In the genomic region with DNA sequence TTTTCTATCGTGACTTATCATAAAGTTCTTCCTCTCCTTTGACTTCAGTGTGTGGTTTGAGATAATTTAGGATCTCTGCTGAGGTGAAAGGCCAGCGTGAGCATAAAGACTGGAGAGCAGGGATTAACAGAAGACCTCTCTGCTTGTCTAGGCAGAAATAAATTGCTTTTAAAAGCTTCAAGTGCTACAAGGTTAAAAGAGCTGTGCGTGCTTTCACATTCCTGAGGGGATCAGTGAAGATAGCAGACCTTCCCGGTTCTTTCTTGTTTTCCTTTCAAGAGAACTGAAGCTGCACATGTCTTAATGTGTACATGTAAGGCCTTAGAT, we compare ENCODE assay signal across 8 mouse cellular contexts. TPM values are rescaled to one million over a fixed set of nuclear protein-coding genes. Genes with fewer than 3 reads are reported as not detected.
DNase-seq lines count a peak whose midpoint lies in the region; ATAC-seq and TF ChIP-seq lines count a peak whose summit lies in the region.

No protein-coding gene starts in this region.

- H3K4me1 ChIP-seq in lung, embryonic 14.5 days (ENCODE audit: insufficient read depth), result peaks cover 16% of the 10 kb centered on the region
- H3K4me1 ChIP-seq in embryonic facial prominence, embryonic 14.5 days (ENCODE audit: control insufficient read depth, insufficient read depth, low read length), result peaks cover 18% of the 10 kb centered on the region
- peaks cover 33% of the 10 kb centered on the region for H3K4me1 ChIP-seq in intestine, embryonic 16.5 days (ENCODE audit: control insufficient read depth, insufficient read depth, low read length)
- peaks cover 38% of the 10 kb centered on the region for H3K4me1 ChIP-seq in neural tube, embryonic 13.5 days (replicated peaks)
- H3K4me1 ChIP-seq in thymus, adult 2 months (replicated peaks; ENCODE audit: control insufficient read depth, insufficient read depth, low read length), result peaks cover 7% of the 10 kb centered on the region

- TF ChIP-seq CTCF in lung, embryonic 14.5 days (IDR thresholded peaks at IDR 0.05; ENCODE audit: low read depth), result no peak
- no peak for TF ChIP-seq CTCF in thymus, adult 2 months (IDR thresholded peaks at IDR 0.05; ENCODE audit: borderline replicate concordance, control insufficient read depth, extremely low read depth, insufficient read depth, low read length, poor library complexity)

- H3K9me3 ChIP-seq in lung, embryonic 14.5 days (ENCODE audit: low read depth, low read length), result no peaks in the 10 kb centered on the region
- no peaks in the 10 kb centered on the region for H3K9me3 ChIP-seq in embryonic facial prominence, embryonic 14.5 days (ENCODE audit: control insufficient read depth, low read length)
- H3K9me3 ChIP-seq in intestine, embryonic 16.5 days (ENCODE audit: control insufficient read depth, low read length), result no peaks in the 10 kb centered on the region
- H3K9me3 ChIP-seq in neural tube, embryonic 13.5 days, result no peaks in the 10 kb centered on the region

- peak overlapping the region; percentile 81; the same call in 1 of the 2 replicates for H3K27ac ChIP-seq in lung, embryonic 14.5 days (ENCODE audit: low read depth)
- H3K27ac ChIP-seq in embryonic facial prominence, embryonic 14.5 days (replicated peaks; ENCODE audit: low read depth, low read length), result peak overlapping the region; percentile 80; the same call in 1 of the 2 replicates
- H3K27ac ChIP-seq in intestine, embryonic 16.5 days (ENCODE audit: low read length), result no peak overlapping the region
- H3K27ac ChIP-seq in neural tube, embryonic 13.5 days (replicated peaks), result no peak overlapping the region
- no peak overlapping the region for H3K27ac ChIP-seq in thymus, adult 2 months (ENCODE audit: control insufficient read depth, insufficient read depth, low read length)

- ATAC-seq in lung, embryonic 14.5 days (ENCODE audit: insufficient read depth), result no peak
- no peak for ATAC-seq in embryonic facial prominence, embryonic 14.5 days (ENCODE audit: low read depth)
- ATAC-seq in intestine, embryonic 16.5 days, result no peak
- no peak for ATAC-seq in neural tube, embryonic 13.5 days (ENCODE audit: low read depth)

- H3K4me3 ChIP-seq in lung, embryonic 14.5 days (ENCODE audit: low read depth, low read length), result peak overlapping the region; percentile 82
- peak overlapping the region; percentile 89 for H3K4me3 ChIP-seq in embryonic facial prominence, embryonic 14.5 days (ENCODE audit: low read depth, low read length)
- peak overlapping the region; percentile 79 for H3K4me3 ChIP-seq in intestine, embryonic 16.5 days (ENCODE audit: low read length)
- peak overlapping the region; percentile 92 for H3K4me3 ChIP-seq in neural tube, embryonic 13.5 days
- H3K4me3 ChIP-seq in thymus, adult 2 months (ENCODE audit: control insufficient read depth, insufficient read depth, low read length), result no peak overlapping the region

- no peaks in the 10 kb centered on the region for H3K27me3 ChIP-seq in lung, embryonic 14.5 days (ENCODE audit: insufficient read depth, low read length)
- H3K27me3 ChIP-seq in embryonic facial prominence, embryonic 14.5 days (replicated peaks; ENCODE audit: control insufficient read depth, insufficient read depth, low read length), result no peaks in the 10 kb centered on the region
- no peaks in the 10 kb centered on the region for H3K27me3 ChIP-seq in intestine, embryonic 16.5 days (replicated peaks; ENCODE audit: control insufficient read depth, insufficient read depth, low read length)
- H3K27me3 ChIP-seq in neural tube, embryonic 13.5 days, result no peaks in the 10 kb centered on the region
- H3K27me3 ChIP-seq in thymus, adult 2 months (ENCODE audit: control insufficient read depth, insufficient read depth, low read length), result no peaks in the 10 kb centered on the region

- H3K9ac ChIP-seq in lung, embryonic 14.5 days, result peak overlapping the region; percentile 85
- peak overlapping the region; percentile 90 for H3K9ac ChIP-seq in embryonic facial prominence, embryonic 14.5 days (ENCODE audit: low read depth, low read length)
- H3K9ac ChIP-seq in intestine, embryonic 16.5 days (ENCODE audit: low read depth, low read length), result peak overlapping the region; percentile 88
- peak overlapping the region; percentile 87 for H3K9ac ChIP-seq in neural tube, embryonic 13.5 days

- H3K36me3 ChIP-seq in lung, embryonic 14.5 days (ENCODE audit: insufficient read depth), result no peaks in the 10 kb centered on the region
- H3K36me3 ChIP-seq in embryonic facial prominence, embryonic 14.5 days (ENCODE audit: control insufficient read depth, insufficient read depth, low read length), result no peaks in the 10 kb centered on the region
- no peaks in the 10 kb centered on the region for H3K36me3 ChIP-seq in intestine, embryonic 16.5 days (ENCODE audit: control insufficient read depth, insufficient read depth, low read length)
- H3K36me3 ChIP-seq in neural tube, embryonic 13.5 days, result no peaks in the 10 kb centered on the region
- H3K36me3 ChIP-seq in thymus, adult 2 months (ENCODE audit: control insufficient read depth, insufficient read depth, low read length), result no peaks in the 10 kb centered on the region

- TF ChIP-seq POLR2A in thymus, adult 2 months (IDR thresholded peaks at IDR 0.05; ENCODE audit: control insufficient read depth, extremely low read depth, insufficient read depth, low read length, poor library complexity), result no peak

- peak overlapping the region; percentile 70 for H3K4me2 ChIP-seq in lung, embryonic 14.5 days
- H3K4me2 ChIP-seq in embryonic facial prominence, embryonic 14.5 days (ENCODE audit: low read depth, low read length), result peak overlapping the region; percentile 63
- peak overlapping the region; percentile 53 for H3K4me2 ChIP-seq in intestine, embryonic 16.5 days (ENCODE audit: low read depth, low read length)
- H3K4me2 ChIP-seq in neural tube, embryonic 13.5 days, result peak overlapping the region; percentile 75

- 5% methylated on average over 4 of the region's 4 CpGs for WGBS in lung, embryonic 14.5 days
- under 1% methylated on average over 4 of the region's 4 CpGs for WGBS in embryonic facial prominence, embryonic 14.5 days
- 3% methylated on average over 4 of the region's 4 CpGs for WGBS in intestine, embryonic 16.5 days
- WGBS in neural tube, embryonic 13.5 days, result under 1% methylated on average over 4 of the region's 4 CpGs
- 59% methylated on average over 4 of the region's 4 CpGs for WGBS in thymus, adult 2 months

- peak; percentile 27 for DNase-seq in lung, embryonic 14.5 days
- DNase-seq in lung, adult 18-20 months, result no peak
- peak; percentile 59 for DNase-seq in embryonic facial prominence, embryonic 14.5 days (ENCODE audit: low spot score)
- no peak for DNase-seq in thymus, adult 2 months
- DNase-seq in right cerebral cortex, postnatal 25 days, result no peak
- DNase-seq in left cerebral cortex, postnatal 25 days (ENCODE audit: low spot score in 2 of 2), result no peak

- intact Hi-C loops in left cerebral cortex, postnatal 25 days (cut with DNase I), result loop anchor here (2.0 to 5.0 kb wide), 2 partner anchors 28 to 394 kb away; partner anchors contain the start of genes Mynn and Phc3

RNA-seq across cellular contexts. Expression of gene Prkci, which starts 1.1 kb away (rescaled TPM):
- 65.6 and 67.1 TPM in 2 replicates for polyA plus RNA-seq in lung, embryonic 14.5 days (2014; fragmentation: Nextera tagmentation; extraction: Ambion mirVana)
- polyA plus RNA-seq in embryonic facial prominence, embryonic 14.5 days (2014; fragmentation: Nextera tagmentation; extraction: Ambion mirVana), result 38.8 and 40.6 TPM in 2 replicates
- 24.6 and 29.1 TPM in 2 replicates for polyA plus RNA-seq in intestine, embryonic 16.5 days (2015; fragmentation: Nextera tagmentation; extraction: Ambion mirVana)
- polyA plus RNA-seq in neural tube, embryonic 13.5 days (2015; fragmentation: Nextera tagmentation; extraction: Ambion mirVana), result 24.9 and 28.1 TPM in 2 replicates
- polyA plus RNA-seq in thymus, adult 2 months (2012; rRNA removed), result 12.6 and 12.8 TPM in 2 replicates
- 10 to 100 TPM; 67.4 to 76.9 TPM for total RNA-seq in left cerebral cortex, postnatal 25 days (2021)

RNA-seq across cellular contexts. Expression of gene Phc3, which starts 27.4 kb away (rescaled TPM):
- 7.5 and 7.8 TPM in 2 replicates for polyA plus RNA-seq in lung, embryonic 14.5 days (2014; fragmentation: Nextera tagmentation; extraction: Ambion mirVana)
- 6.9 and 7.9 TPM in 2 replicates for polyA plus RNA-seq in embryonic facial prominence, embryonic 14.5 days (2014; fragmentation: Nextera tagmentation; extraction: Ambion mirVana)
- 4.2 and 4.5 TPM in 2 replicates for polyA plus RNA-seq in intestine, embryonic 16.5 days (2015; fragmentation: Nextera tagmentation; extraction: Ambion mirVana)
- polyA plus RNA-seq in neural tube, embryonic 13.5 days (2015; fragmentation: Nextera tagmentation; extraction: Ambion mirVana), result 7.1 and 8.3 TPM in 2 replicates
- 62.1 and 75.8 TPM in 2 replicates for polyA plus RNA-seq in thymus, adult 2 months (2012; rRNA removed)
- 10 to 100 TPM; 35.5 to 38.8 TPM for total RNA-seq in left cerebral cortex, postnatal 25 days (2021)

Comparison
In these comparisons a context has a peak if more than half of its experiments do, and no peak if none do; other contexts are left out.
1. DNase-seq: peak in lung, embryonic 14.5 days (single experiment) and embryonic facial prominence, embryonic 14.5 days (single experiment); none in lung, adult 18-20 months (0 of 2), thymus, adult 2 months (single experiment), right cerebral cortex, postnatal 25 days (single experiment) and left cerebral cortex, postnatal 25 days (0 of 2).
2. H3K27ac ChIP-seq: peak in lung, embryonic 14.5 days (single experiment) and embryonic facial prominence, embryonic 14.5 days (single experiment); none in intestine, embryonic 16.5 days (single experiment), neural tube, embryonic 13.5 days (single experiment) and thymus, adult 2 months (single experiment).
3. Peak in every context shown above with its lines, with median percentiles within 50 percentile points of each other: H3K4me2 ChIP-seq and H3K9ac ChIP-seq.